Mouse (Mus musculus): ENCODE results near the gene Polr2b.

DNA sequence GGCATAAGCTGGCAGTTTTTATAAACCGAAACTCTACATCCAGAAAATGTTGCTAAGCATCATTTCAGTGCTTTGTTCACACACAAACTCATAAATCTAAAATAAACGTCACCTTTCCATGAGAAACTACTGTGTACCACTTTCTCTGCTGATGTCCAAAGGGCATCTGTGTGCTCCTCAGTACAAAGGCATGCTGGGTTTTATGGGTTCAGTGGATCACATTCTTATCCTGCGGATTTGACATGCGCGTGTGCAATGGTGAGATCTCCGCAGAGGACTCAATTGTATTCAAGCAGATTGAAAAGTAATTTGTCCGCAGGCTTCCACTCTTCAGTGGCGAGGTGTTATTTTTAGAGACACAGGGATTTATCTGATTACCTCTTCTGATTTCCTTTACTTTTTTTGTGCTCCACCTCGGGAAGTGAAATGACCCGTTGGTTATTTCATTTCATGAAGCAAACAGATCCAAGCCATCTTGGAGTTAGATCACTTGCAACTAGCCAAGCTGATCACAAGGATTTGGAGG, 83.2 kb downstream of the Polr2b start:
- TF ChIP-seq EP300 (IDR thresholded peaks at IDR 0.05; ENCODE audit: insufficient read depth, low read depth, low read length) (0 out of 2 replicates have a peak, but pooled peaks have one; percentile 31), CTCF (IDR thresholded peaks at IDR 0.05) (no peak)

All from heart, adult 2 months (tissue).